Mouse (Mus musculus): ENCODE measurements around the gene Ubac2.

DNA sequence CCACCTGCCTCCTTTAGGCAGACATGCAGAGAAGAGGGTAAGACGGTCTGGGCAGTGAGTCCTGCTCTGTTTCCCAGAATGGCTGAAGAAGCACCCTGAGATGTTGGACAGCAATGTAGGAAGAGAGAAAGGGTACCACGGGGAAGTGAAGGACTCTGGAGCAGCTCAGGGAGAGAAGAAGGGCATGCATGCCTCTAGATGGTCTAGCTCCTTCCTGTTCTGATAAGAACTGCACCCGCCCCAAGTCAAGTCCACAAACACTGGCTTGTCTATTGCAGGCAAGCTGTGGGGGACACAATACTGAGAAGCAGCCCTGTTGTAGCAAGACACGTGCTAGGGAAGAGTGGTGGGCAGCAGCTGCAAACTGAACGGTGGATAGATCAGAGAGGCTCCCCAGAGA, 133.8 kb downstream of the Ubac2 start:
- no peak for TF ChIP-seq POLR2A (IDR thresholded peaks at IDR 0.05; ENCODE audit: control insufficient read depth, extremely low read depth, insufficient read depth, low read length, poor library complexity)
- TF ChIP-seq CTCF (IDR thresholded peaks at IDR 0.05; ENCODE audit: borderline replicate concordance, control insufficient read depth, extremely low read depth, insufficient read depth, low read length, poor library complexity), result no peak

All from thymus, adult 2 months (tissue).